Mouse (Mus musculus): ENCODE data around the gene 2010109A12Rik.

2010109A12Rik gene

DNA sequence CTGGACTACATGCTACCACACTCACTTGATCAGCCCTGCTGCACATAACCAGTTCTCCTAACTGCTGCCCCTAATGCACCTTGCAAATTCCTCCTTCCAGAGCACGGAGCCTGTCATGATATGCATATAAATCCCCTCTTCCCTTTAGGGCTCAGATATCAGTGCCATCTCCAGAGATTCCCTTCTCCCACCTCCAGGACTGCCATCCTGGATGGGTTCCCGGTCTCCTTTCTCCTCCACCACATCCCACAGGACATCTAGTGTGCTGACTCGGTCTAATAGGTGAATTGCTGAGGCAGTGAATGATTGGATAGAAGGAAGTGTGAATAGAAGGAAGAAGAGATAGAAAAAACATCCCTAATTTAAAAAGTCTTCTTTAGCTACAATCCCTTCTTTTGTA, 25.4 kb downstream of the 2010109A12Rik start:
- DNase-seq (ENCODE audit: low spot score), result no peak

DNA sequence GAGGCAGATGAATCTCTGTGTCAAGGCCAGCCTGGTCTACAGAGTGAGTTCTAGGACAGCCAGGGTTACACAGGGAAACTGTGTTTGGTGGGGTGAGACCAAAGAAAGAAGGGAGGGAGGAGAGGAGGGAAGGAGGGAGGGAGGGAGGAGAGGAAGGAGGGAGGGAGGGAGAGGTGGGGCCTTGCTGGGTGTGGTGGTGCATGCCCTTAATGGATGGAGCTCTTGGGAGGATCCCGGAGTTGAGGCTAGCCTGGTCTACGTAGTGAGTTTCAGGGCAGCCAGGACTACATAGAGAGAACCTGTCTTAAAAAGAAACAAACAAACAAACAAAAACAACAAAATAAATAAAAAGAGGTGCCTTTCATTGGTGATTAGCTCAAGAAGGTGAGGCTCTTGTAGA, 26.5 kb downstream of the 2010109A12Rik start:
- no peak for DNase-seq (ENCODE audit: low spot score)

DNA sequence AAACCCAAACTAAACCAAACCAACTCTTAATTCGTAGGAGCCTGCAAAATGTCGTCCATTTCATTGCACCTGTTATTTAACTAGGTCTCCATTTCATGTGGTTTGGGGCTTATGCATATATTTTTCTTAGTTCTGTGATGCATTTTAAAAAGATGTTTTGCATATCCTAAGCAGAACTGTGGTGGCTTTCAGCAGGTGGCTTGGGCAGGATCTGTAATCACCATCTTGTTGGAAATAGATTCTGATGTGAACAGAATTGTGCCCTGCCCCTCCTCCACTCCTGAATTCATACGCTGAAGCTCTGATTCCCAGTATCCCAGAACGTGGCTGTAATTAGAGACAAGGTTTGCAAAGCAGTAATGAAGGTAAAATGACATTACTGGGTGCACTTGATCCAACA, 27.8 kb downstream of the 2010109A12Rik start:
- no peak for DNase-seq (ENCODE audit: low spot score)

DNA sequence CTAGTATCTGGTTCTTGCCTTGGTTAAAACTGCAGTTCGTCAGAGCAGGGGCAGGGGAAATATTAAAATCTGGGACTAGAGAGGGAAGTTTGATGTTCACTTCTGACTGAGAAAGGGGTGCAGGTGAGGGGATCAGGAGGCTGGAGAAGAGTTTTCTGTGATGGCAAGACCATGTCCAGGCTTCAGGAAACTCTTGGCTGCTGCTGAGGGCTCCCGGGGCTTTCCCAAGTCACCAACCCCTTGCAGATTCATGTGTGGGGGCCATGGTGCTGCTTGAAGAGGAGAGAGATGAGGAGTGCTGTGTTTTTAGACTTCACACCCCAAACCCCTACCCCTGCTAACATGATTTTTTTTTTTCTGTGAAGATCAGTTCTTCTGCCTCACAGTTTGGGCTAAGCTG, 28.3 kb downstream of the 2010109A12Rik start:
- DNase-seq (ENCODE audit: low spot score), result no peak

DNA sequence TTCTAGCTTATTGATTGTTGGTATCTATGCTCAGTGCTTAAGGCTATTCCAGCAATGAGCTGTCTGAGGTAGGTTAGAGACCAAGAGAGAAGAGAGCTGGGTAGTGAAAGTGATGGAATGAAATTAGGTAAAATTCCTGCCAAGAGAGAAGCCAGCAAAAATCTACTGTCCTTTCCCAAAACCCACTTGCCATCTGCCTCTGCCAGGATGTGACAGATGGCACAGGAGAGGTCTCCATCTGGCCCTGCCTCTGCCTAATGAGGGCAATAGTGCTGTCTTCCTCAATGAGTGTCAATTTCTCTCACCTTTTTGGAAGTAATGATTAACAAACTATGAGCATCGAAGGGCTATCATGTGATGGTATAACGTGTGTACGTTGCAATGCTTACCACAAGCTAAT, 29.6 kb downstream of the 2010109A12Rik start:
- DNase-seq (ENCODE audit: low spot score), result no peak

DNA sequence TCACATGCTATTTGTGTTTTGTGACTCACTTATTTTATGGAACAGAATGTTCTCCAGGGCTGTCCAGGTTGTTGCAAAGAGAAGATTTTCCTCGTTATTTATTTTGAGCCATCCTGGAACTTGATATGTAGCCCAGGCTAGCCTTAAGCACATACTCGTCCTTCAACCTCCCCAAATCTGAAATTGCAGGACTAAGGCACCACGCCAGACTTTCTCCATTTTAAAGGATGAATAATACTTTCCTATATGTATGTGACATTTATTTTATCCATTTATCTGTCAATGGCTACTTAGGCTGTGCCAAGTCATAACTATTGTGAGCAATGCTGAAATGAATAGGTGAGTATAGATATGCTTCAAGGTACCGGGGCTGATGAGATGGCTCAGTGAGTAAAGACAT, 30.2 kb downstream of the 2010109A12Rik start:
- DNase-seq (ENCODE audit: low spot score), result no peak

DNA sequence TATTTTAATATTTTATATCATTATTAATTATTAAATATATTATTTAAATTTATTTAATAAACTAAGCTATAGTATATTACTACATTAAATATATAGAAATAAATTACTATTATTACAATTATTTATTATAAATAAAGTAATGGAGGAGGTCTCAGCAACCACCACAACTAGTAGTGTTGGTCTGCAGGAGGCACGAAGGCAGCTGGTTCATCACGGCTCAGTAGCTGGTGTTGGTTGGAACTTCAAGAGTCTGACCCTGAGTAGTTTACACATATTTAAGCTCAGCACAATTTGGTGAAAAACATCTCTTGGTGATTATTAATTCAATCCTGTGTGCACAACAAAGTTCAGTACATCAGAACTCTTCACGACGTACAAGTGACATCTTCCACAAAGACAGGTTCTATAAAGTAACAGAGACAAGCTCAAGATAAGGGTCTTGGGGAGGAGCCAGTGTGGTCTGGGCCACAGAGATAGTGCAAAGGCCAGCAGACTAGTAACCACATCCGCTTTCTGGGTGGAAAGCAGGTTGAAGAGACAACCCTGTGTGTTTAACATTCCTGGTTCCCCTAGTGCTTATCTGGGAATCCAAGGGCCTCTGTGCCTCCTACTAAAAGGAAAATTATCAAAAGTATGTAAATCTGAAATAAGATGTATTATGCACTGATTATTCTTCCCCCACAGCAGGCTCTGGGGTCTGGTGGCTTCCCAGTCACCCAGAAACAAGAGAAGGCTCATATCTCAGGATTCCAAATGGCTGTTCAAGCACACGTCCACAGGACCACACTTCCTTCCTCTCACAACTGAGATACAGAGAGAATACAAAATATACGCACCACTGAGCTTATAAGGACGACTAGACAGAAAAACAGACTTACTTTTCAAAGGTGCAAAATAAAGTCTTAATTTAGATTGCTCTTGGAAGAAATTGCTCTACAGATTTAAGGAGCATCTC, 33.5 kb downstream of the 2010109A12Rik start:
- no peak for DNase-seq (ENCODE audit: low spot score)

DNA sequence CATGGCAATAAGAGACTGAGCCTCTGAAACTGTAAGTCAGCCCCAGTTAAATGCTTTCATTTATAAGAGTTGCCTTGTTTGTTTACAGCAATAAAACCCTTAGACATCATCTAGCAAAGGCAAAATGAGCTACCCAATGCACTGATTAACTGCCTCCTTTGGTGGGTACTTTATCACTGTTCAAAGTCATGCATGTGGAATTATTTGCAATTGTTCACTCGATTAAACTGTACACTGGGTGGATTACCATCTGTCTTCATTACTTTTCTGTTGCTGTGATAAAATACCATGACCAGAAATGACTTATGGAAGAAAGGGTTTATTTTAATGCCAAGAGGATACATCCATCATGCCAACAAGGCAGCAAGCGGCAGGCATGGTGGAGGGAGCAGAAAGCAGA, 39.0 kb downstream of the 2010109A12Rik start:
- DNase-seq (ENCODE audit: low spot score), result no peak

DNA sequence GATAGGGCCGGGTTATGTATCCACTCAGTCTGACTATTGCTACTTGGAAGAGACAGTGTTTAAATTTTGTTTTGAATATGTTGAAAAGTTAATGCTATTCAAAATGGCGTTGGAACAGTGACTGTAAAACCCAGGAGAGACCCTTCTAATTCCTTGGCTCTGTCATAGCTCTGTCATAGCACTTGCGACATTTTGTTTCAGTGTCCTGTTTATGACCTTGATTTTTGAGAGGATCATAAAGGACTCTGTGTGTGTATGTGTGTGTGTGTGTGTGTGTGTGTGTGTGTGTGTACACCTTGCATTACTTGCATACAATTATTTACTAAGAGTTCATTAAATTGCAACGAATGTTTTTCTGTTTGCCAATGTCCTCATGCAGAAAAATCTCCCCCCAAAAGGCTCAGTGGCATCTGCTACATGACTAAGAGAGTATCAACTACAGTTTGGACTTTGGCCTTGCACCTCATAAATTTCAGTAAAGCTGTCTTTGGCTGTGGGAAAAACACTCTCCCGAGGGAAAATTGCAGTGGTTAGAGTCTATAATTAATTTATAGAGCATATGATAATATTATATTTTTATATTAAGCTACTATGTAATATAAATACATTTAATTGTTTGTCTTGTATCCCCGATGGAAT, 43.7 kb downstream of the 2010109A12Rik start:
- no peak for DNase-seq (ENCODE audit: low spot score)

DNA sequence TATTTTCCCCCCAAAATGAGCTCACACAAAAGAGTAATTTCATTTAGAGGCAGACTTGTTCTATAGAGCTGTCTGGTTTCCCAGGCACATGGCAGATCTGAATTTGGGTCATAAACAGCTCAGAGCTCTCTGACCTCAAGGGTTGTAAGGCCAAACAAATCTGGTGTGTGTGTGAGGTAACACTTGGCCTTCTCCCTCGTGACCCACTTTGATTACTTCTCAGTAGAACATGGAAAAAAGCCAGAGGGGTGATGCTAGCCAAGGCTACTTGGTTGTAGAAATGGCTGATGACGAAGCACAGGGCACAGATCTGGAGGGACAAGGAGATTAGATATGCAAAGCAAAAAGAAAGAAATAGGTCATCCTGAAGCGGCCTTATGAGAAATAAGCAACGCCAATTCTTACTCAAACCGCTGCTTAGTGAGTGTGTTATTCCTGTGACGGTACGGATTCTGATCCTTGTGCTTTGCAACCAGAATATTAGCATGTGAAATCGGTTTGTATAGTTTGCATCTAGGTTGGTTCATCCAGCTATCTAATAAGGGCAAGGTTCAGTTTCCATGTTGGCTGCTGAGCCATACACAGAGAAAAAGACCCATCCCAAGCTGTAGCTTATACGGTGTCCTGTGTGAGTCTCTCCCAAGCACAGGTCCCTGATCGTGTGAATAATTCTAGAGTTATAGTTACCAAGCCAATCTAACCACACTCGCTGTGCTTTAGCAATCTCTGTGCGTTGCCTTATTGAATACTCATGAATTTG, 44.9 kb downstream of the 2010109A12Rik start:
- DNase-seq (ENCODE audit: low spot score), result no peak

DNA sequence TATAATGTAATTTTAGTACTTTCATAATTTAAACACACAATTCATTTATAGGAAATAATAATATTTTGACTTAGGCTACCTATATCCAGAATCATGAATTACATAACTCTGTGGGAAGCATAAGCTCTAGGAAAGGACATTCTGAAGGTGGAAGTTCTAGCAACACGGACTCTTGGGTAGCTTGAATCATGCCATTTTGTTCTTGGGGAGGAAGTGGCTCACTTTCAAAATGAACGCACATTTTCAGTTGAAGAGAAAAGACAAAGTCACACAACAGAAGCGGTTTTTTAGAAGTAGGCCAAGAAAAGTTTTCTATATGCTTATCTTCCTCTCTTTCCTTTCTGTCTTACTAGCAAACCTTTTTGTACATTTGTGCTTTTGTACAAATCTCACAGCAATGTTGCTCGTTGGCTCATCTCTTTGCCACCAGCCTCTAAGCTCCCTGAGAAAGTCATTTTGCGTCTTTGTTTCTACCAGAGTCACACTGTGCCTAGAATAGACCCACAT, 49.5 kb downstream of the 2010109A12Rik start:
- DNase-seq (ENCODE audit: low spot score), result no peak

DNA sequence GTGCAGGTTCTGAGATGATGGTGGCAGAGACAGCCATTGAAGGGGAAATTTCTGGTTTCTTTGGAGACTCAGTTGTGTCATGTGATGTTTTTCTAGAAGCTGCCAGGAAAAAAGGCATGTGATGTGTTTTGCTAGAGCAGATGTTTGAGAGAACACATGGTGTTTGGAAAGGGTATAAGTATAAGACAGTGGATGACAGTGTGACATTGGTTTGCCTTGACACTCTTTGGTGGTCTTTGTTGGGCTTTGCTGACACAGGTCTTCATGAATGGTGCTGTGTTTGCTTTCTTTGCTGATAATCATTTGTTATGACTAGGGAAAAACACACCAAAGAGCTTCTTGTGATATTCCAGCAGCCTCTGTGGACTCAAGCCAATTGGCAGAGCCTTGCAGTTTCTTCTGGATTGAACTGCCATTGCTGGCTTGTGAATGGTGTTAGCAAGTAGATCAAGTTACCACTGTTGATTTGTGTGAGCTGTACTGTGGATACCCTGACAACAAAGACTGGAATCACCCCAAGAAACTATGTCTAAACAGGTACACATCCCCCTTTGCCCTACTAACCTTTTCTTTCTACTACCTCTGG, 50.6 kb downstream of the 2010109A12Rik start:
- DNase-seq (ENCODE audit: low spot score), result no peak

DNA sequence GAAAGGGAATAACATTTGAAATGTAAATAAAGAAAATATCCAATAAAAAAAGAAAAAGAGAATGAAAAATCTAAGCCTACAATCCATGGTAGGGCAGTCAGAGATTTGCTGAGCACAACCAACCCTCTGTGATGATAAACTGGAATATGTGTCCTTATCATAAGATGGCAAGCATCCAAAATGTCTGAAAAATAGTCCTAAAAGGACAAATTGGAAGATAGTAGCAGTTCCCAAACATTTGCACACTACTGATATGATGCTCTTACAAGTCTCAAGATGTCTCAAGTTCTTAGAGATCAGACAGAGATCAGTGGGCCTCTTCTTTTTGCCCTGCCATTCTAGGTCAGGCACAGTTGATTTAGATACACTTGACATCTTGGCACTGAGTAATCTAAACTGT, 53.0 kb downstream of the 2010109A12Rik start:
- no peak for DNase-seq (ENCODE audit: low spot score)

DNA sequence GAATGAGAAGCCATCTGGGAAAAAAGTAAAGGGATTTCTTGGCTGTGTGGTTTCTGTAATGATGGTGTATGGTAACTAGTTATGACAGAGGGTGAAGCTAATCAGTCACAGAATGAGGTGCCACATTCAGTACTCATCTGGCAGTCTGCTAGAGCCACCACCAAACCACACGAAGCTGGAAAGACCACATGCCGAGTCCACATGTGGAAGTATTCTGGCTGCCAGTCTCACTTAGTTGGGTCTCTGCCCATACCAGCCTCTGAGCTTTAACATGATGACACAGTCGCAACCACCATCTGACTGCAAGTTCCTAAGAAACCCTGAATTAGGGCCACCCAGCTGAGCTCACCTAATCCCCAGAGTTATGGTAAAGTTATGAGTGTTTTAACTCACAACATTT, 54.7 kb downstream of the 2010109A12Rik start:
- no peak for DNase-seq (ENCODE audit: low spot score)

DNA sequence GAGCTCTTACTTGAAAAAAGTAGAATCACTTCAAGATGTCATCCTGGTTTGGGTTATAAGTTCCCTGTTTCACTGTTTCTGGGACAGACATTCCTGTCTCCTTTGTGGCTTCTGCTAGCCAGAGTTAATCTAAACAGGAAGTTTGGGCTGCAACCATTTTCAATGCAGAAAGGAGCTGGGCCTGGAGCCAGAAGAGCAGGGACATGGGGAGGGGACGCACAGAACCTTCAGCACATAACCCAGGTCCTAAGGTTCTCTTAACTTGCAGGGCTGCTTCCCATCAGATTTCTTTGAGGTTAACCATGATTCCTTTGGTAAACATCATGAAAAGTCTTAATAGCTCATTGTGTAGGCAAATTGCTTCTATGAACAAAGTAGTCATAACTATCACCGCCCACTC, 56.4 kb downstream of the 2010109A12Rik start:
- no peak for DNase-seq (ENCODE audit: low spot score)
